Mouse (Mus musculus) natural killer cell, adult 2 months (primary cell): ENCODE results near the gene Foxd1.

Experiments
- DNase-seq, 2 experiments: peaks; one replicate each; pipeline ENCODE4 v3.0.0; 2022; ENCODE audit warnings: low spot score in 2 of 2

Foxd1 gene

GRCm38 (mm10) chr13:98389092-98389491, 35.0 kb downstream of the Foxd1 start:
- DNase-seq: no peak

GRCm38 (mm10) chr13:98390363-98390762, 36.3 kb downstream of the Foxd1 start:
- DNase-seq: no peak

- no peak for DNase-seq
These were observed 37.0 kb downstream of the Foxd1 start for GRCm38 (mm10) chr13:98390771-98391634.

- no peak for DNase-seq
These were observed 37.6 kb downstream of the Foxd1 start for GRCm38 (mm10) chr13:98391635-98391990.

GRCm38 (mm10) chr13:98392031-98392430, 38.0 kb downstream of the Foxd1 start:
- no peak for DNase-seq

GRCm38 (mm10) chr13:98393356-98394070, 39.5 kb downstream of the Foxd1 start:
- no peak for DNase-seq
